In the genomic region with DNA sequence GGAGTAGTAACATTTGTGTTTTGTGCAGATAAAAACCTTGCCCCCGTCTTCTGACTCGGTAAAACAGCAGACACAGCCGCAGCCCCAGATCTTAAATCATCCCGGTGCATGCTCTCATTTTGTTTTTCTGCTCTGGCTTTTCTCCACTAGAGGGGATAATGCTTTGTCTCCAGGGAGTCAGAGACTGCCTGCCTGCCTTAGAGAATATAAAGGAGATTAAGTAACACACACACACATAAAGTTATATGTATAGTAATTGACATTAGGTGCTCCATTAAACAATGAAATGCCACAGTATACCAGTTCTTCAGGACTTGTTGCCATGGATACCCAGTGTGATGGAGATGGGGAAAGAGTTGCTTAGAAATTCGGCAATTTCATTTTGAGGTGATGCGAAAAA, we compare ENCODE assay signal across 14 mouse cellular contexts. TPM values are rescaled to one million over a fixed set of nuclear protein-coding genes. Genes with fewer than 3 reads are reported as not detected.
A peak's percentile ranks its signal among the peaks of the same experiment; 100 is the strongest.
DNase-seq lines count a peak whose midpoint lies in the region; ATAC-seq lines count a peak whose summit lies in the region.
"Had no signal": no experiment of that assay in that cellular context is flagged by ENCODE, and none has a peak within 500 bp of the region (broad histone marks: within the 10 kb centered on the region; RNA-seq: fewer than 3 reads in every experiment).

No protein-coding gene starts in this region.

- no peak overlapping the region for H3K27ac ChIP-seq in forebrain, embryonic 16.5 days (ENCODE audit: low read length)
- H3K27ac ChIP-seq in forebrain, embryonic 12.5 days = no peak overlapping the region
- H3K27ac ChIP-seq in kidney, embryonic 14.5 days (ENCODE audit: low read depth, low read length) = no peak overlapping the region
- no peak overlapping the region for H3K27ac ChIP-seq in kidney, embryonic 16.5 days (ENCODE audit: low read length)
- H3K27ac ChIP-seq in midbrain, embryonic 14.5 days (replicated peaks; ENCODE audit: low read depth, low read length) = no peak overlapping the region
- H3K27ac ChIP-seq: midbrain, embryonic 12.5 days had no signal

- no peak overlapping the region for H3K9ac ChIP-seq in forebrain, embryonic 16.5 days (replicated peaks; ENCODE audit: low read depth, low read length)
- H3K9ac ChIP-seq in forebrain, embryonic 12.5 days = no peak overlapping the region
- H3K9ac ChIP-seq in kidney, embryonic 14.5 days (ENCODE audit: low read depth, low read length) = no peak overlapping the region
- H3K9ac ChIP-seq in kidney, embryonic 16.5 days (replicated peaks; ENCODE audit: low read length) = no peak overlapping the region
- H3K9ac ChIP-seq in midbrain, embryonic 14.5 days (replicated peaks; ENCODE audit: low read length) = 0 out of 2 replicates have a peak overlapping the region, but pooled peaks have one; percentile 16
- H3K9ac ChIP-seq: midbrain, embryonic 12.5 days had no signal

- no peaks in the 10 kb centered on the region for H3K36me3 ChIP-seq in forebrain, embryonic 16.5 days (ENCODE audit: control insufficient read depth, insufficient read depth)
- no peaks in the 10 kb centered on the region for H3K36me3 ChIP-seq in forebrain, embryonic 12.5 days (replicated peaks)
- H3K36me3 ChIP-seq in kidney, embryonic 14.5 days (ENCODE audit: control insufficient read depth, insufficient read depth, low read length) = no peaks in the 10 kb centered on the region
- no peaks in the 10 kb centered on the region for H3K36me3 ChIP-seq in kidney, embryonic 16.5 days (ENCODE audit: insufficient read depth, low read length)
- no peaks in the 10 kb centered on the region for H3K36me3 ChIP-seq in midbrain, embryonic 14.5 days (ENCODE audit: control insufficient read depth, insufficient read depth, low read length)
- H3K36me3 ChIP-seq: midbrain, embryonic 12.5 days had no signal

- ATAC-seq in forebrain, embryonic 16.5 days = peak; percentile 38
- no peak for ATAC-seq in forebrain, embryonic 12.5 days (ENCODE audit: low FRiP score)
- ATAC-seq in kidney, embryonic 14.5 days (ENCODE audit: low FRiP score, low TSS enrichment) = 0 out of 2 replicates have a peak, but pooled peaks have one; percentile 12
- no peak for ATAC-seq in kidney, embryonic 16.5 days (ENCODE audit: low FRiP score, low TSS enrichment)
- no peak for ATAC-seq in midbrain, embryonic 14.5 days (ENCODE audit: low FRiP score, low TSS enrichment)

- no peak overlapping the region for H3K4me3 ChIP-seq in forebrain, embryonic 16.5 days (replicated peaks; ENCODE audit: low read length)
- H3K4me3 ChIP-seq in forebrain, embryonic 12.5 days (replicated peaks) = no peak overlapping the region
- H3K4me3 ChIP-seq in kidney, embryonic 14.5 days (ENCODE audit: low read length) = no peak overlapping the region
- no peak overlapping the region for H3K4me3 ChIP-seq in kidney, embryonic 16.5 days (ENCODE audit: low read length)
- no peak overlapping the region for H3K4me3 ChIP-seq in midbrain, embryonic 14.5 days (replicated peaks; ENCODE audit: low read depth, low read length)
- H3K4me3 ChIP-seq: midbrain, embryonic 12.5 days had no signal

- H3K9me3 ChIP-seq in forebrain, embryonic 16.5 days (ENCODE audit: control insufficient read depth, low read length) = no peaks in the 10 kb centered on the region
- no peaks in the 10 kb centered on the region for H3K9me3 ChIP-seq in forebrain, embryonic 12.5 days
- H3K9me3 ChIP-seq in kidney, embryonic 14.5 days (ENCODE audit: control insufficient read depth, low read length) = no peaks in the 10 kb centered on the region
- H3K9me3 ChIP-seq in kidney, embryonic 16.5 days (ENCODE audit: low read length) = no peaks in the 10 kb centered on the region
- H3K9me3 ChIP-seq in midbrain, embryonic 14.5 days (ENCODE audit: control insufficient read depth, low read length) = no peaks in the 10 kb centered on the region
- H3K9me3 ChIP-seq: G1E; midbrain, embryonic 12.5 days had no signal

- no peak overlapping the region for H3K4me2 ChIP-seq in forebrain, embryonic 16.5 days (ENCODE audit: low read length)
- H3K4me2 ChIP-seq in forebrain, embryonic 12.5 days = no peak overlapping the region
- H3K4me2 ChIP-seq in kidney, embryonic 14.5 days (replicated peaks; ENCODE audit: low read depth, low read length) = no peak overlapping the region
- no peak overlapping the region for H3K4me2 ChIP-seq in kidney, embryonic 16.5 days (replicated peaks; ENCODE audit: low read depth, low read length)
- H3K4me2 ChIP-seq in midbrain, embryonic 14.5 days (ENCODE audit: low read length) = peak overlapping the region; percentile 10; the same call in 1 of the 2 replicates
- H3K4me2 ChIP-seq: heart, embryonic 11.5 days; midbrain, embryonic 12.5 days had no signal

- peak; percentile 37 for DNase-seq in brain, adult 2 months (ENCODE audit: low read depth, low spot score)
- DNase-seq in midbrain, embryonic 14.5 days = peak; percentile 73
- DNase-seq in adipocyte (ENCODE audit: low spot score) = no peak
- DNase-seq: cerebellum, adult 9-11 months; kidney, postnatal 36 days; right cerebral cortex, postnatal 14 days; thymus, adult 2 months had no signal

- H3K4me1 ChIP-seq in forebrain, embryonic 16.5 days (replicated peaks; ENCODE audit: control insufficient read depth, insufficient read depth, low read length) = 0 out of 2 replicates have a peak, but pooled peaks cover 3% of the 10 kb centered on the region
- peaks cover 19% of the 10 kb centered on the region for H3K4me1 ChIP-seq in forebrain, embryonic 12.5 days
- peaks cover 12% of the 10 kb centered on the region; the same call in 1 of the 2 replicates for H3K4me1 ChIP-seq in kidney, embryonic 14.5 days (ENCODE audit: control insufficient read depth, insufficient read depth, low read length)
- H3K4me1 ChIP-seq in kidney, embryonic 16.5 days (ENCODE audit: insufficient read depth, low read length) = peaks cover 16% of the 10 kb centered on the region
- H3K4me1 ChIP-seq in midbrain, embryonic 14.5 days (ENCODE audit: control insufficient read depth, insufficient read depth, low read length) = peaks cover 14% of the 10 kb centered on the region

- H3K27me3 ChIP-seq in forebrain, embryonic 16.5 days (replicated peaks; ENCODE audit: control insufficient read depth, insufficient read depth, low read length) = no peaks in the 10 kb centered on the region
- H3K27me3 ChIP-seq in forebrain, embryonic 12.5 days = no peaks in the 10 kb centered on the region
- no peaks in the 10 kb centered on the region for H3K27me3 ChIP-seq in kidney, embryonic 14.5 days (ENCODE audit: control insufficient read depth, insufficient read depth, low read length)
- H3K27me3 ChIP-seq in kidney, embryonic 16.5 days (ENCODE audit: insufficient read depth, low read length) = no peaks in the 10 kb centered on the region
- H3K27me3 ChIP-seq in midbrain, embryonic 14.5 days (ENCODE audit: control insufficient read depth, insufficient read depth, low read length) = no peaks in the 10 kb centered on the region
- H3K27me3 ChIP-seq: midbrain, embryonic 12.5 days had no signal

- 28% methylated on average over 6 of the region's 6 CpGs for WGBS in forebrain, embryonic 16.5 days
- 40% methylated on average over 6 of the region's 6 CpGs for WGBS in forebrain, embryonic 12.5 days
- WGBS in kidney, embryonic 14.5 days = 44% methylated on average over 6 of the region's 6 CpGs
- WGBS in kidney, embryonic 16.5 days = 37% methylated on average over 6 of the region's 6 CpGs
- WGBS in midbrain, embryonic 14.5 days = 25% methylated on average over 6 of the region's 6 CpGs

RNA-seq across cellular contexts. Expression of gene Map3k20, which starts 41.1 kb away (rescaled TPM):
- 4.2 and 4.4 TPM in 2 replicates for polyA plus RNA-seq in forebrain, embryonic 16.5 days (2015; fragmentation: Nextera tagmentation; extraction: Ambion mirVana)
- polyA plus RNA-seq in forebrain, embryonic 12.5 days (2016; fragmentation: Nextera tagmentation; extraction: Ambion mirVana) = 7.0 and 7.1 TPM in 2 replicates
- 9.8 and 15.7 TPM in 2 replicates for polyA plus RNA-seq in kidney, embryonic 14.5 days (2014; fragmentation: Nextera tagmentation; extraction: Ambion mirVana)
- polyA plus RNA-seq in kidney, embryonic 16.5 days (2015; fragmentation: Nextera tagmentation; extraction: Ambion mirVana) = 13.9 and 14.0 TPM in 2 replicates
- polyA plus RNA-seq in midbrain, embryonic 14.5 days (2014; fragmentation: Nextera tagmentation; extraction: Ambion mirVana) = 3.8 and 6.6 TPM in 2 replicates

Comparison
In these comparisons a context has a peak if more than half of its experiments do, and no peak if none do; other contexts are left out.
1. ATAC-seq: peak in forebrain, embryonic 16.5 days (single experiment) and kidney, embryonic 14.5 days (single experiment); none in forebrain, embryonic 12.5 days (single experiment), kidney, embryonic 16.5 days (single experiment) and midbrain, embryonic 14.5 days (single experiment).